Mouse (Mus musculus) induced T-regulatory cell, adult 2 months (primary cell): ENCODE data around the gene Elmod3.

Experiments used
- DNase-seq: peaks from one replicate; pipeline ENCODE4 v3.0.0-alpha.2; 2012; ENCODE audit warnings: low read depth

Gene Elmod3

DNA sequence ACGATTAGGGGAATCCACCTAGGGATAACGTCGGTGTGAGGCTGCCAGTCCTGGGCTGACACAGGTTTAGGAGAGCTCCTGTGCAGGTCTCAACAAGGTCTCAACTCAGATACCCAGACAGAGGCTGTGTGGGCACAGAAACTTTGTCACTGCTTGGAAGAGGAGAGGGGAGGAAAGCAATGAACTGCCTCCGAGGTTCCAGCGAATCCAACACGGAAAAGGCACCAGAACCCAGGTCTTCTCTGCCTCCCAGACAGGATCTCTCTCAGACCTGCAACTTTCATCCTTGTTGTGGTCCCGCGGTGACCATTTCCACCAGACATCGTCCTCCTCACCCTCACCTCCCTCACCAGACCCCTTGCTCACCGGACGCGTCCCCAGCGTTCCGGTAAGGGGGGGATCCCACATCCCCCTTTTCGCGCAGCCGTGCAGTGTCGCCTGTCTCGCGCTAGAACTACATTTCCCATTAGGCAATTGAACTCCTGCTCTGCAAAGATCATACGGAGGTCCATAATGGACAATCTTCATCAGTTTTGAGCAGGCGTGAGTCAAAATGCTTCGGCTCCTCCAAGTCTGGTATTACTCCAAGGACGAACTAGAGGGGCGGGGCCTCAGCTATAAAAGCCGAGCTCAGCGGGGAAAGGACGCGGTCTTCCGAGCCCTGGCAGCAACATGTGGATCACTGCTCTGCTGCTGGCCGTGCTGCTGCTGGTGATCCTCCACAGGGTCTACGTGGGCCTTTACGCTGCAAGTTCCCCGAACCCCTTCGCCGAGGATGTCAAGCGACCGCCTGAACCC is at the start of gene Elmod3, which contains the start of gene Retsat:
TSS of gene Elmod3 (minus strand) at position 458 of the 798 bp plus-strand sequence.
TSS of gene Retsat (plus strand) at position 520 of the 798 bp plus-strand sequence.
- peak; percentile 94 for DNase-seq

GRCm38 (mm10) chr6:72647383-72647820 is 49.2 kb upstream of the Elmod3 start:
- DNase-seq = peak; percentile 81

- DNase-seq = no peak
Observed at GRCm38 (mm10) chr6:72645364-72645763, 47.2 kb upstream of the Elmod3 start.

DNA sequence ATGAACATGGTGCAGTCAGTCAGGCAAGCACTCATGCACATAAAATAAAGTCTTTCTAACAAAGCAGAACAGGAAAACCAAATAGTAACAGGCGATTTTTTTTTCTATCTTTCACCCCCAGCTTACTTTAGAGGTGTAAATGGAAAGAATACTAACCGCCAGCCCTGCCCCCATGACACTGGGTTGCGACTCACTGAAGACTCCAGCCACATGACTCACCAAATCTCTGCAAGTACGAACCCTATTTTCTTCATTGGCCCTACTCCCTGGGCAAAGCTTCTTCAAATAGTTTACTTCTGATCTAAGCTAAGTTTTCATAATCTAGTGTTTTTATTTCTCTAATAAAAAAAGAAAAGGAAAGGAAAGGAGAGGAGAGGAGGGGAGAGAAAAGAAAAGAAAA is 46.4 kb upstream of the Elmod3 start:
- peak; percentile 42 for DNase-seq

- peak; percentile 44 for DNase-seq
Observed at GRCm38 (mm10) chr6:72641218-72641954, 43.2 kb upstream of the Elmod3 start.

DNA sequence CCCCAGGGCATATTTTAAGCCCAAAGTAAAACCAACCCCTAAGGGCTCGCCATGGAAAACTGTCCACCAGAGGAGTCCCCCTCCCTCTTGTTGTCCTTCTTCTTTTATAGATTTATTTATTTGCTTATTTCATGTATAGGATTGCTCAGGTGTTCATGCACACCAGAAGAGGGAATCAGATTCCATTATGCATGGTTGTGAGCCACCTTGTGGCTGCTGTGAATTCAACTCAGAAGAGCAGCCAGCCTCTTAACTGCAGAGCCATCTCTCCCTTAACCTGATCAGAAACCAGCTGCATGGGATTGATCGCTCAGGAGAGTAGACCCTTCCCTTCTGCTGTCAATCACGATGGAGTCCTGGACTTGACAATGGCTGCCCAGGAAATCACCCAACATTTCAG is 38.7 kb upstream of the Elmod3 start:
- peak; percentile 55 for DNase-seq

DNA sequence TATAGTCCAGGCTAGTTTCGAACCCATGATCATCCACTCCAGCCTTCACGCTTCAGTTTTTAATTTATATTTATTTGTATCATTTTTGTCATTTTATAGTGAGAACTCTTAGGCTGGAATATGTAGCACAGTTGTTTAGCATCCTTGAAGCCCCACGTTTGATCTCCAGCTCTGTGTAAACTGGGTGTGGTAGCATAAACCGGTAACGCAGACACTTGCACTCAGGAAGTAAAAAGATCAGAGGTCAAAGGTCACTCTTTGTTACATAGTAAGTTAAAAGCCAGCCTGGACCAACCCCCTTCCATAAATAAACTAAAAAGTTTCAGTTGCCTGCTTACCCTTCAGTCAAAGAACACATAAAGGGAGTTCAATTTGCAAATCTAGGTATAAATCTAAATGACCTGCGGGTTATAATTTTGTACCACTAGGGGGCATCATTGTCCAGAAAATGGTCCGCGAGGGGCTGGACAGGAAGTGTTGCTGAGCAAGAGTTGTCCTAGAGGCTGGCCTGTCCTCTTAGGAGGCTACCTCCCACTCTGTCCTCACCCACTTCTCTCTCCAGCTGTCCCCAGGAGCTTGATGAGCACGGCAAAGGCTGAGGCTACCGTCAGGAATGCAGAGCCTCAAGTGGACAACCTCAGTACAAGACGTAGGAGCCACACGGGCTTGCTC is 37.7 kb upstream of the Elmod3 start:
- DNase-seq = peak; percentile 85

DNA sequence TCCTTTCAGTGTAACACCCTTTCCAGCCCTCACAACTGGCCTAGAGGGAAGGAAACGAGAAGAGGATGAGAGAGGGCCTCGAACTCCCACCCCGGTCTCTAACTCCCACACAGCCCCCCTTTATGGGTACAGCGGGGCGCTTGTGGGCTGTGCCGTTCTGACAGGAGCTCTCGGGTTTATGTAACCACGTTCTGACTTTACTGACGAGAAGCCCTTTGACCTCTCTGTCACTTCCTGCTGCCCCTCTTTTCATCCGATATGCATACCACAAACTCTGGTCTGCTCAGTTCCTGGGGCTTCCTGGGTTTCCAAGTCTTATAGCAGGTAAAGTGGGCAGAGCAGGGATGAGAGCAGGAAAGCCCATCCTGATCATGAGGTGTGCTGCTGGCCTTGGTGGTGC is 36.1 kb upstream of the Elmod3 start:
- DNase-seq = peak; percentile 50

- no peak for DNase-seq
Observed at GRCm38 (mm10) chr6:72631700-72632099, 33.5 kb upstream of the Elmod3 start.

GRCm38 (mm10) chr6:72630961-72631360 is 32.7 kb upstream of the Elmod3 start:
- DNase-seq = peak; percentile 44

DNA sequence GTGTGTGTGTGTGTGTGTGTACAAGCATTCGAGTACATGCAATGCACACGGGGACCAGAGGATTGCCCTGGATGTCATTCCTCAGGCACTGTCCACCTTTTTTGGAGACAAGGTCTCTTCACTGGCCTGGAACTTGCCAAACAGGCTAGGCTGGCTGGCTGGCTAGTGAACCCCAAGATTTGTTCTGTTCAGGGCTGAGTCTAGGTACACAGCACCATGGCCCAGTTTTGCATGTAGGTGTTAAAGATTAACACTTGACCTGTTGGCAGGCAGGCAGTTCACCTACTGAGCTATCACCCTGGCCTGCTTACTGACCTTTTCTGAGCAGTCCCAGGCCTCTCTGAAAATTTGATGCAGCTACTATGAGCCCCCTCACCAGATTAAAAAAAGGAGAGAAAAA is 32.2 kb upstream of the Elmod3 start:
- DNase-seq = no peak

GRCm38 (mm10) chr6:72627276-72627675 is 29.1 kb upstream of the Elmod3 start:
- no peak for DNase-seq

- DNase-seq = no peak
Observed at GRCm38 (mm10) chr6:72626391-72626790, 28.2 kb upstream of the Elmod3 start.

DNA sequence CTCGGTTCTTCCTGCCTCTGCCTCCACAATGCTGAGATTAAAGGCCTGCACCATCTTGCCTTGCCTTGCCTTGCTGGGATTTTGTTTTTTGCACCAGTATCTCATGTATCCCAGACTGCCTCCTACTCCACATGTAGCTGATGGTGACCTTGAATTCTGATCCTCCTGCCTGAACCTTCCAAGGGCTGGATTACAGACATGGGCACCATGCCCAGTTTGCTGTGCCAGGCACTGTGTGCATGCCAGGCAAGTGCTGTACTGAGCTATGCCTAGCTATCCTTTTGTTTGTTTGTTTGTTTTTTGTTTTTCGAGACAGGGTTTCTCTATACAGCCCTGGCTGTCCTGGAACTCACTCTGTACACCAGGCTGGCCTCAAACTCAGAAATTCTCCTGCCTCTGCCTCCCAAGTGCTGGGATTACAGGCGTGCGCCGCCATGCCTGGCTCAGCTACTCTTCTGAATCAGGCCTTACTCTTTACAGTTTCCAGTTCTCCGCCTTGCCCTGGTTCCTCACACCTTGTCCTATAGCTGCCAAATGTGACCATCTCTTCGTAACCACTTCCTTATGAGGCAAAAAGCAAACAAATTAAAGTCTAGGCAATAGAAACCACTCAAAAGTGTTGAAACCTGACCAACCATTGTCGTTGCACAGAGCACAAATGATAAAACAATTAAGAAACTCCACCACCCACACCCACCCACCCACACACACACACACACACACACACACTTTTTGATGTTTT is 25.6 kb upstream of the Elmod3 start:
- DNase-seq = no peak

DNA sequence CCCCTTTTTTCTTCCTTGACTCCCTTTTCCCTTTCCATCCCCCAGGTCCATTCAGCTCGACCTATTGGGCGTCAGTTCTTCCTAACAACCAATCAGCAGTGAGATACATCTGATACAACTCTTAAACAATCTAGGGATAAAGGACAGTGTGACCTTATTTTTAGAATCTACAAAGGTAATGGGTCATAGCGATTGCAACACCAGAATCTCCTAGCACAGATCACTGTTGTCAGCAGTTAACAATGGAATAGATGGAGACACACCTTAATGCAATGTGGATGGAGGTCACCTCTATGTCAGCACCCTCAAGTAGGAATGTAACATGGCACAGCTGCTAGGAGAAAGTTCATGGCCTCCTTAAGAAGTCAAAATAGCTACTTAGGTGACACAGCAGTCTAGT is 24.7 kb upstream of the Elmod3 start:
- DNase-seq = no peak

DNA sequence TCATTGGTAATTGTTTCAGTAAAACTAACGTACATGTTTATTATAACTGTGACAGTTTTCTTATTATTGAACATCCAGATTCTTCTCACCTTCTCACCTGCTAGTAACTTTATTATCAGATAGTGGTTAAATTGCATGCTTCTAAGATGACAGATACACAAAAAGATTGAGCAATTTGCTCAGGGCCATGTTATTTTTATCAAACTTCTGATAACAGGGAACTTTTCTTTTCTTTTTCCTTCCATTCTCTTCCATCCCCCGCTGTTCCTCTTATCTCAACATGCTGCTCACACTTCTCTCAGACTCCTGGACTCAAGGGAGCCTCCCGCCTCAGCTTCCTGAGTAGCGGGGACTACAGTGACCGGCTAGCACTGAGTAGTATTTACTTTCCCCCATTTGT is 22.7 kb upstream of the Elmod3 start:
- DNase-seq = no peak

GRCm38 (mm10) chr6:72619734-72620532 is 21.7 kb upstream of the Elmod3 start:
- DNase-seq = no peak

- peak; percentile 98 for DNase-seq
Observed at GRCm38 (mm10) chr6:72616643-72617288, 18.6 kb upstream of the Elmod3 start, which contains the start of gene Tgoln1. TSS of gene Tgoln1 (minus strand) at chr6:72617000.

GRCm38 (mm10) chr6:72615561-72616375 is 17.6 kb upstream of the Elmod3 start:
- DNase-seq = peak; percentile 73

GRCm38 (mm10) chr6:72615151-72615550 is 16.9 kb upstream of the Elmod3 start:
- DNase-seq = peak; percentile 65
